Mouse (Mus musculus) skeletal muscle tissue, adult 2 months (tissue): Measurements from ENCODE around the gene Tjp1.

ENCODE experiments used
- DNase-seq: peaks from one replicate; pipeline ENCODE4 v3.0.0-alpha.2; 2012; ENCODE audit warnings: low read depth, low spot score

The Tjp1 gene

DNA sequence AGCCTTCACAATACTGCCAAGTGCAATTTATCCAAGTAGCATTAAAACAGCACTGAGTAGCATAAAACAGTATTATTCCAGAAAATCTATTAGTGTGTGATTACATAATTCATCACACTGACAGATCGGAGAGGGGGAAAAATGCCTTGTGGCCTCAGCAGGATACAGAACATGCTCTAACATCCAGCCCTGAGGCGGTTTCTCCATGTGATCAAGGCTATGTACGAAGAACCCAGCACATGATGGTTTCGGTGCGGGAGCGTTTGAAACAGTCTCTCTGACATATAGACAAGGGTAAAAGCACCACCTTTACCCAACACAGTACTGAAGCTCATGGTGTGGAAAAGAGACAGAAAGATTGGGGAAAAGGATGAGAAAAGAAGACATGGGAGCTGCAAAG lies 38.4 kb downstream of the Tjp1 start:
- no peak for DNase-seq

DNA sequence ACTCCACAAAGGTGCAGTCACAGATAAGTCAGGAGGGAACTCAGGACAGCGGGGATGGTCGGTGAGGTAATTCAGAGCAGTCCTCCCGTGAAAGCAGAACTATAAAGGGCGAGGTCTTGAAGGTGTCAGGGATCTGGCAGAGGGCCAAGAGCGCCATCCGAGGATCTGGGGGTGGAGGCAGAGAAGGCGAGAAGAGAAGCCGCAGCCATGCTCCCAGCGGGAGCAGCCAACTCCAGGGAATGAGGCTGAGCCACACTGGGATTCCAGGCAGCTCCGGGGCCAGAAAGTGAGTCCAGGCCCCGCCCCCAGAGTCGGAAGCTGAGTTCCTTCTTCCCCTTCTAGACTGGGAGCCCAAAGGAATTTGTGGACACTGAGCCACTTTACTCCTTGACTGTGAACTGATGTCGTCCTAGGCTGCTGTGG lies 41.3 kb downstream of the Tjp1 start:
- DNase-seq, result no peak

DNA sequence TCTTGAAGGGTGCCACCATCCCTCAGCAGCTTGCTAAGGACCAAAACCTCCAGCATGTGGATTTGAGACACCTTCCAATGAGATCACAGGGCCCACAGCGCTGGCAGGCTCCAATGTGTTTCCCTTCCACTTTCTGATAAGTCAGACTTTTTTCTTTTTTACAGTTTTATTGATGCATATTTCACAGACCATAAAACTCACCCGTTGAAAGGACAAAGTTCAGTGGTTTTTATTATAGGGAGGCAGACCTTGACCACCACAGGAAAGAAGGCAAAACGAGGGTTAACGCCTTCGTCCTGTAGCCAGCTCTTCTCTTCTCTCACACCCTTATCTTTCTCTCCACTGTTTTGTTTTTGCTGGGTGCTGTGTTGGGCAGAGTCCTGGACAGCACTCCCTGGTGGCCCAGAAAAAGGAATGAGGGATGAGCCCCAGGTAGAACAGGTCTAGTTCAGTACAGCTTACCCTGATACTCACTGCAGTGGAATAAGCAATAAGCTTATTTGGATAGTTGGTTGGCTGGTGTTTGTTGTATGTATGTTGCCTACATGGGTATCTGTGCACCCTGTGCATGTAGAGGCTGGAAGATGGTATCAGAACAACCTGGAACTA lies 43.3 kb downstream of the Tjp1 start:
- DNase-seq, result no peak

DNA sequence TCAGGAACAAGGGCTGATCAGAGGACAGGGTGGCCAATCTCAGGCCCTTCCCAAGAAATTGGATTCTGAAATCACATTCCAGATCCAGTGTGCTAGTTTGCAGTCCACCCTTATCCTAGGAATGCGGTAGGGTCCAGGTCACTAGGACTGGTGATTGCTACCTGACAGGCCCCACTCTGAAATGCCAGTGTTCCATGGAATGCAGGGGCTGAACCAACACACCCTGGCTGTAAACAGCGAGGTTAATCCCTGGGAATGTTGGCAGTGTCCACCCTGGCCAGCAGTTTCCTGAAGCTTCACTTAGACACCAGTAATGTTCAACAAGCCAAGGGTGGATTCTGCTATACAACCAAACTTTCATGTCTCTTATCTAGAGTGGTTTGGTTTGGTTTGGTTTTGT lies 45.4 kb downstream of the Tjp1 start:
- DNase-seq, result no peak

DNA sequence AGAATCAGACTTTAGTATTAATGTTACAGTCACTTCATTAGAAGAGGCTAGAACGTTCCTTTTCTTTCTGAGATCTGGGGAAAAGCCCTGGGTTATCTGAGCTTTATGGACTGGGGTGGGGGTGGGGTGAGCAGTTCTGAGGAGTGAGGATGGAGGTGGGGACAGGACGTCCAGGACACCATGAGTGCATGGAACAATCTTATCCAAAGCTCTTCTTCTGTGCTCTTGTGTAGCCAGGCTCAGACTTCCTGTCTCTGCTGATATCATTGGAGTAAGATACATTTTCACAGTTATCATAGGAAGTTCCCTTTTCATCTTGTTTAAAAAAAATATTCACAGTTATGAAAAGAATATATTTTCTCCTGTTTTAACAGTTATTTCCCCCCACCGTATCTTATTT lies 55.5 kb downstream of the Tjp1 start:
- no peak for DNase-seq

DNA sequence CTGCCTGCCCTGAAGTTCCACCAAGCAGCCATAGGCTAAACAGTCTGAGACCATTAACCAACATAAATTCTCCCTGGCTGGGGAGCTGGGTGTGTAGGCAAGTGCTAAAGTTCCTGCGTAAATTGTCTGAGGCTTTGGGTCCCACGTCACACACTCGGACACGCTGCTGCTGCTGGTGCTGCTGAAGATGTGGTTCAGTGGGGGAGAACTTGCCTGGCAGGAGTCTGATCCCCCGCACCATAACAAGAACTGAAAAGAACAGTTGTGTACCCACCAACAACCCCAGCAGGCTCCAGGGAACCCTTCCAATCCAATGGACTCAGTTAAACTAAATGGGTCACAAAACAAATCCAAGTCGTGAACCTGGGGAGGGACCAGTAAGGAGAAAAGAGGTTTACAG lies 56.2 kb downstream of the Tjp1 start:
- DNase-seq, result no peak

DNA sequence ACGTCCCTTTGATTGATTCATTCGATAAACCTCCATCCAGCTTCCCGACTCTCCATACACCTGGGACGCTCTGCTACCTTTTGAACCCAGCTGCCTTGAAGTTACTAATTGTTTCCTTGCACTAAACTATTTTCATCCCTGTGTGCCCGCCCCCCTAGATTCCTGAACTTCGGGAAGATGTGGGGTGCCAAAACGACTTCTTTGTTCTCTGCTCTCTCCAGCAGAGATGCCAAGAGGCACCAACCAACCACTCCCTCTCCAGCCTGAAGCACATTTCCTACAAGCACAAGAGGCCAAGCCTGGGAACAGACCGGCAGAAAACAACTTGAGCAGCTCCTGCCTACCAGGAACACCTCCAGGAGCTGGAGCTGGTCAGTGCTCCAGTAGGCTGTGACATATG lies 57.4 kb downstream of the Tjp1 start:
- DNase-seq, result no peak

DNA sequence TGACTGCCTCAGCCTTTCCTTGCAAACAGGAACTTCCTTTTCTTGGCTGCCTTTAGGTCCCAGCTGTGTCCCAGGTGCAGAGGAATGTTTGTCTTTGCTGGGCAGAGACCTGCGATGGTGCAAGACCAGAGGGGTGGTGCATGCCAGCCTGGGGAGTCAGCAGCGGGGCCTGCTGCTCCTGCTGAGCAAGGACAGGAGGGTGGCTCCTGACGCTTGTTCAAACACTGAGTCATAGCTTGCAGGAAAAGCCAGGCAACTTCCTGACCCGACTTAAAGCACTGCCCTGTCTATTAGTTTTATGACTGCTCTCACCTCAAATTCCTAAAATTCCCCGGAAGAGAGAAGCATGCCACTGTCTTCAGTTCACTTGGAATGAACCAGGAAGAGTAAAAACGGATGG lies 57.9 kb downstream of the Tjp1 start:
- DNase-seq, result no peak

DNA sequence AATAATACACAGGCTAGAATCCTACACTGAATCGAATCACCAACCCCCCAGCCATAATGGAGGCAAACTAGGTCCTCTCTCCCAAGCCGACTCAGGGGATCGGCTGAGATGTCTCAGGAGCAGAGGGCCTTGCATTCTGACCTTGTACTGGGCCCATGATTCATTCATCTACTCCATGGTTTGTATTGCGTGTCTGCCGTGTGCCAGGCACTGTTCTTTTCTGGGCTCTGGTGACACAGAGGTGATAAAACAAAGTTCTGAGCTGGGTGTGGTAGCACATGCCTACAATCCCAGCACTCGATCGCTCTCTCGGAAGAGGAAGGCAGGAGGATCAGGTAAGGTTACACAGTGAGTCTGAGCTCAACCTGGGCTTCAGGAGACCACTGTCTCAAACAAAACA lies 59.4 kb downstream of the Tjp1 start:
- DNase-seq, result no peak

DNA sequence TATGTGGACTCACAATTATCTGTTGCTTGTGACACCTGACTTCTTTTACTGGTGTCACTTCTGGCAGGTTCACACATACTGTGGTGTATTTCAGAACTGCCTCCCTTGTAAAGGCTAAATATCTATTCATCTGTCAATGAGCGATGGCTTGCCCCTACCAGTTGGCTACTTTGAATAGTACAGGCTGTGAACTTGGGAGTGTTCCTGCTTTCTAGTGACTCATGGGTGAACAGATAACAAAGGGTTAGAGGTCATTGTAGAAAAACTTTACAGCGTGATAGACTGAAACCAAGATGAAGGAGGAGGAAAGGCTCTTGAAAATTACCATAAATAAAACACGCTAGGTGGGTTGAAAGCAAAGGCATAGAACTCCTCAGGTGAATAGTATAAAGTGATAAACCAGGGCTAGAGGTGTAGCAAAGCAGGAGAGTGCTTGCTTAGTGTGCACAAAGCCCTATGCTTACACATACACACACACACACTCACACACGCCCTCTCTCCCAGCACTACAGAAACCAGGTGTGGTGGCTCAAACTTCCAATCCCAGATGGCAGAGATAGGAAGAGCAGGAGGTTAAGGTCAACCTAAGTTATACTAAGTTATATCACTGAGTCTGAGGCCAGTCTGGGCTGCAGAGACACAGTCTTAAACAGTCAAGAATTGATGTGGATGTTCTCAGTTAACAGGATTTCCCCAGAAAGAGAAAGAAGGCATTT lies 60.1 kb downstream of the Tjp1 start:
- DNase-seq, result no peak

DNA sequence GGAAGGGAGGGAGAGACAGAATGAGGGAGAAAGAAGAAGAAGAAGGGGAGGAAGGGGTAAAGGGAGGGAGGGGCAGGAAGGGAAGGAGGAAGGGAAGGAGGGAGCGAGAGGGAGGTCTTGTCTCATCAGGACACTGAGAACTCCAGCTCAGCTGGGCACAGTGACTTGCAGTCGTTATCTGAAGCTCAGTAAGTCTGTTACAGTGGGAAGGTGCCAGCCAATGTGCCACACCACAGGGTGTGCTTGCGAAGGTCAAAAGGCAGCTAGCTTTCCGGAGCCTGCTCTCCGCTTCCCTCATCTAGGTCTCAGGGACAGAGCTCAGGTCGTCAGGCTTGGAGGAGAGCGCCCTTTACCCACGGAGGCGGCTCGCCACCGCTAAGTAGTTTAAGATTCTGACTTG lies 61.4 kb downstream of the Tjp1 start:
- DNase-seq, result no peak

DNA sequence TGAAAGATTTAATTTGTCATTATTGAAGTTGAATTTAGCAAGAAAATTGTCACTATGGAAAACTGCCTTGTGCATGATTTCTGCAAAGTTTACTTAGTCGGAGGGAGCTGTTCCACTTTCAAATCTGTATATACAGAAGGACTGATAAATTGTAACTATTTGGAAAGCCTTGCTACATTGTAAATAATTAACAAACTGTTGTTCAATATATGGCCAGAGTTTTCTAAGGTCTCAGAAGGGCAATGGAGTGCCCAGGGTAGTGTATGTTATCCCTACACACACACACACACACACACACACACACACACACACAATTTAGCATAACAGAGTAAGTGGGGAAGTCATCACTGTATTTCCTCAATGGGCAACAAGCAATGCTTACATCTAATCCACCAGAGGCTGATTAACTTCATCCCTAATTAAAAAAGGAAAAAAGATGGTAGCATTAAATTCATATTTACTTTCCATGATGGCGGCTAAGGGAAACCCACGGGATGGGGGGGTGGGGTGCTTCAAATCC lies 63.0 kb downstream of the Tjp1 start:
- no peak for DNase-seq

DNA sequence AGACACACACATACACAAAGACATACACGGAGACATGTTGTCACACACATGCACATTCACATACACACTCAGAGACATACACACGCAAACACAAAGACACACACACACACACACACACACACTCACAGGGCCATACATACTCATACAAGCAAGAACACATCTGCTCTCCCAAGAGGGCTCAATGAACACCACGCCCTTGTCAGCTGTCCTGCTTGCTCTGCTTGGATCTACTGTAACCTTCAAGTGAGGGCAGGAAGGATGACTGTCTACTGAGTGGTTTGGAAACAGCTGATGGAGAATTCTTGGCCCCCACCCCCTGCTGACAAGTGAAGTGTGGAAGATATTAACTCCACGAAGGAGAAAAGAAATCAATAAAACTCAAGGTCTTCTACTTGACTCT lies 64.1 kb downstream of the Tjp1 start:
- no peak for DNase-seq

DNA sequence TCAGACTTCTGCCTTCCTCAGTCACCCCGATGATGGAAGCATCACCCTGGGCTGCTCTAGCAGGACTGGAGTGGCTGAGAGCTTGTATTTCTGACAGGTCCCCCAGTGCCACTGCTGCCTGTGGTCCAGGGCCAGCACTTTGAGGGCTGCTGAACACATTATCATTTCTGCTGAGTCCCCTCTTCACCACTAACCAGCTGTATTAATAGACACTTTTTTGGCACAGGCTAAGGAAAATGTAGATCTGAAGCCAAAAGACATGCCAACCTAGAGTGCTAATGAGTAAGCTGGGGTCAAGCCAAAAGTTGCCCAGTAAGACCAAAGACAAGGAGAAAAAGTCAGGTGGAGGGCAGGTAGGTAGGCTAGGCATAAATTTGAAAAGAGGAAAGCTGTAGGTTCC lies 66.2 kb downstream of the Tjp1 start:
- no peak for DNase-seq

DNA sequence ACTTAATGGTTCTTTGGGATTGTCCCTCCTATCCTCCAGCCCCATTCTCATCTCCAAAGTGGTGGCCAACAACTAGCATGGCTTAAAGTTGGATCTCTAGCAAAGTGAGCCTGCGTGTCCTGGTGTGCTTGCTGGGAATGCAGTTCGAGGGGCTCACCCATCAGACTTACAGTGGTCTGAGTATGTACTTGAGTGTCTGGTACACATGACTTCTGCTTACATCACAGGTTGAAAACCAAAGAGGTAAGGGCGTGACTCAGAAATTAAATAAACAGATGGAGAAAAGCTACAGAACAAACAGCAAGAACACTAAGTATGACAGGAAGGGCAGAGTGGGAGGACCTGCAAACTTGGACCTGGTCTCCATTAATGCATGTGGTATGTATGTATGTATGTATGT lies 67.4 kb downstream of the Tjp1 start:
- no peak for DNase-seq

DNA sequence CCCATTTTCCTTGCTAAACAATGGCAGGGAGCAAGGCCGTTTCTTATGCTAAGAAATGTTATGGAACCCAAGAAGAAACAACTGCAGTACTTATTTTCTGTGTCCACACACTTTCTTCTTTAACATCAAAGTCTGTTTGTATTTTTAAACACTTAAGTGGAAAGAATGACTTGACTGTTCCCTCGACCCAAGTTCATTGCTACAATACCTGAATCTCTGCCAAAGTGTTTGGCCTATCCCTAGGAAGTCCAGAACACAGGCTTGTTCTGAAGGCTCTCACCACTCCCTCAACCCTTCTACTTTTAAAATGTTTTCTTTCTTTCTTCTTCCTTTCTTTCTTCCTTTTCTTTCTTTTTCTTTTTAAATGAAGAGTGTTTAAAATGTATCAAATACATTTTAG lies 71.5 kb downstream of the Tjp1 start:
- DNase-seq, result peak; percentile 45

DNA sequence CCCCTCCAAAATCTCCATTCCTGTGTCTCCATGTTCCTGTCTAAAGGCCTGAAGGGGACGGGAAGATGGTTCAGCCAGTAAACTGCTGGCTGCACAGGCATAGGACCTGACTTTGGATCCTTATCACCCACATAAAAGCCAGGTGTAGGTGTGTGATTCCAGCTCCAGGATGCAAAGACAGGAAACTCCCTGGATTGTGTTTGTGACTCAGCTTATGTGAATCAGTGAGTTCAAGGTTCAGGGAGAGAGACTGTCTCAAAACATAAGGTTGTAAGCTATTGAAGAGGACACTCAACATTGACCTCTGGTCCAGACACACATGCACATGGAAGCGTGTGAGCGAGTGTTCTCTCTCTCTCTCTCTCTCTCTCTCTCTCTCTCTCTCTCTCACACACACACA lies 72.4 kb downstream of the Tjp1 start:
- DNase-seq, result no peak

DNA sequence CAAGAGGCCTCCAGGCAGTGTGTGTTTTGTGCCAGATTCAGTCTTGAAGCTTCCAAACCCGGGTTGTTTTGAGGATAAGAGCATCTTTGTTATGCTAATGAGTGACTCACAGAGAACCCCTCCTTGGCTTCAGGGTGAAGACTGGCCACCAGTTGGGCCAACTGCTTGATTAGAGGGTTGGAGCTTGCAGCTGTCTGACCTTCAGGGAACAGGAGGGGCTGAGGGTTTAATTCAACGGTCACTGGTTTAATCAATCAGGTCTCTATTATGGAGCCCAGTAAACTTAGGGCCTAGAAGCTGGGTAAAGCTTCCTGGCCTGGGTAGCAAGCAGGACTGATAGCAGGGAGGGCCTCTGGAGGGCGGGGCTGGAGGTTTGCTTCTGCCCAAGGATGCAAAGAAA lies 73.3 kb downstream of the Tjp1 start:
- DNase-seq, result no peak

DNA sequence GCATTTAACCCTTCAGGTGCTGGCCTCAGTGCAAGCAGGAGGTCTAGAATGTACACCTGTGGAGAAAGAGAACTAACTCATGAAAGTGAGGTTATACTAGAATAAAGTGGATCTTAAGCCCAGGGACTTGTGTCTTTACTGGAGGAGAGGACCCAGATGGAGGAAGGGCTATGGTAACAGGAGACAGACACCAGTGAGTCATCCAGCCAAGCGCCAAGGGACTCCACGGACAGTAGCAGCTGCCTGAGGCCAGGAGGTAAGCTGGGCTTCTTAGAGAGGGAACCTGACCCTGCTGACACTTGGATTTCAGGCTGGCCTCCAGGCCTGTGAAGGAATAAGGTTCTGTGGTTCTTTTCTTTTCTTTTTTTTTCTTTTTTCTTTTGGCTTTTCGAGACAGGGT lies 75.3 kb downstream of the Tjp1 start:
- DNase-seq, result peak; percentile 74

DNA sequence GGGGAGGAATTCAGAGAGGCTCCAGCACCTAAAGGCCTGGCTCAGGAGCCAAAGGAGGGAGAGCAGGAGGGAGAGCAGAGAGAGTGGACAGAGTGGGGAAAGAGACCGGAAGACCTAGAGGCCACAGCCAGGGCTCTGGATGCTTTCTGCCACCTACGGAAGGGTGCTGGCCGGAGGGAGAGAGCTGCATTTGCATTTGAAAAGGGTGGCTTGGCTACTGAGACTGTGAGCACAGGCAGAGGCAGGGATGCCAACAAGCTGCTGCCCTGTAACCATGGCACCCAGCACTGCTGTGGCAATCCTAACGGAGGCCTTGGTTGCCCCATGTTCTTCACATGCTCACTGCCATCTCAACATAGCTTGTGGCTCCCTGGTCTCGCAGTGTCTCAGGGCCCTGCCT lies 77.4 kb downstream of the Tjp1 start:
- DNase-seq, result no peak

DNA sequence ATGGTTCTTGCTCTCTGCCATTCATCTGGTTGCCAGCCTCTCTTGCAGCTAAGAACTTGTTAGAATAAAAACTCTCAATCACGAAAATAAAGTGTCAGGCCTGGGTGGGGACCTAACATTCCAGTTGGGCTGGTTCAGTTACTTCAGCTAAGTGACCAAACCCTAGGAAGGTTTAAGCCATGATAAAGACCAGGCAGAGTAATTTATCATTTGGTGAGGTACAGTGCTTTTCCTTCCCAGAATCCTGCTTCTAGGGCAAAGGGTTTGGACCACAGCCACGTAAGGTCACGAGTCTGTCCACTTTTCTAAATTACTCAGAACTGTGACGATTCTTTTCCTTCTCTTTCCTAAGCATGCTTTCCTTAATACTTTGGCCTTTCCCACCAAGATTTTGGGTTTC lies 86.1 kb downstream of the Tjp1 start:
- no peak for DNase-seq

DNA sequence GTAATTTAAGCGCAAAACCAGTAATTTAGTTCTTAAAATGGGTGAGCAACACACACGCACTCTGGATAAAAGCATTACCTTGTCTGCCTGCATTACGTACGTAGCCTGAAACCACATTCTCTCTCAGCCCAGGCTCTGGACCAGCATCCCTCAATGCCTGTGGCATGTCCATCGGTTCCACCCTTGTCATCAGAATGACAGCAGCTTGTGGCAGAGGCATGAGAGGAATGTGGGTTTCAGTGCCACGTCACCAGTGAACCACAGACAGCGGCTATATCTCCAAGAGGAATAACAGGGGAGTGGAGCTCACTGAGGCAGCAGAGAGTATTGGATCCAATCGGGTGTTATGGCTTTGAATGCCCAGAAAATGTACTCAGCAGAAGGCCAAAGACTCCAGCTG lies 88.1 kb downstream of the Tjp1 start:
- DNase-seq, result no peak

DNA sequence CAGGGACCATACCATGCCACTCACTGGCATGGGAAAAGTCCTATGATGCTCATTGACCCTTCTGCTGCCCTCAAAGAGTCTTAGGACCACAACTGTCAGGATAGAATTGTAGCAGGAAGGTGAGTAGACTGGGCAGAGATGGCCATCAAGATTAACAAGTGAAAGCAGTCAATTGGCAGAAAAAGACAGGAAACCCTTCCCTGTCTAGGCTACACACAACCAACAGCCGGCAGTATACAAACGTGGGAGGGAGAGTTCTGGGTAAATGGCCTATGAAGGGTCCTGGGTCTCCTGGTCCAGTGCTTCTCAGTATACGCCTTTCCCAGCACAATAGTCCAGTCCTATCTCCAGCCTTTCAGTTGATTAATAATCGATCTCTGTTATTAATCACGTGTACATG lies 89.4 kb downstream of the Tjp1 start:
- DNase-seq, result no peak

DNA sequence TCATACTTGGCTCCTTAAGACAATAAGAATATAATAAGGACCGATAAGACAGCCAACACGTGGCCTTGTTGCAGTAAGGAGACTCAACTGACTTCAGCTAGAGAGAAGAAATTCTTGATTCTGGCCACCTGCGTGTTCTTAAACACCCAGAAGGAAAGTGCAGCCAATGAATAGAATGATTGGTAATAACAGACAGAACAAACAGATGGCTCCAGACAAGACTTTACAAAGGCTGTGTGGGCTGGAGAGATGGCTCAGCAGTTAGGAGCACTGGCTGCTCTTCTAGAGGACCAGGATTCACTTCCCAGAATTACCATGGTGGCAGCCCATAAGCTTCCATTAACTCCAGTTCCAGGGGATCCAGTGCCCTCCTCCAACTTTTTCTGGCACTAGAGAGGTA lies 90.7 kb downstream of the Tjp1 start:
- DNase-seq, result no peak
